Mouse (Mus musculus): ENCODE measurements around the gene Capza1. TPM values are rescaled to one million over a fixed set of nuclear protein-coding genes. Genes with fewer than 3 reads are reported as not detected.

Gene Capza1
- total and polyA plus RNA-seq, 3 experiments: 60.2 to 141 (median 135) TPM

GRCm38 (mm10) chr3:104854866-104855265 is 9.4 kb downstream of the Capza1 start (continued):
- TF ChIP-seq MXI1 (IDR thresholded peaks at IDR 0.05; ENCODE audit: low read depth, low read length) (peak; percentile 69), ZKSCAN1 (IDR thresholded peaks at IDR 0.05; ENCODE audit: low read depth, low read length) (no peak), TAL1 (IDR thresholded peaks at IDR 0.05; ENCODE audit: low read length) (peak; percentile 88), ELF1 (IDR thresholded peaks at IDR 0.05; ENCODE audit: low read depth, low read length) (no peak), USF1 (IDR thresholded peaks at IDR 0.05; ENCODE audit: low read depth, low read length) (no peak), RCOR1 (IDR thresholded peaks at IDR 0.05; ENCODE audit: low read depth, low read length) (peak; percentile 48; the same call in 1 of the 2 replicates), CHD1 (IDR thresholded peaks at IDR 0.05; ENCODE audit: low read depth, low read length) (no peak), BHLHE40 (IDR thresholded peaks at IDR 0.05; ENCODE audit: borderline replicate concordance, low read depth, low read length) (peak; percentile 94)

GRCm38 (mm10) chr3:104854465-104854864 is 9.8 kb downstream of the Capza1 start:
- Histone ChIP-seq H3K79me2 (ENCODE audit: control insufficient read depth, insufficient read depth, low read length, poor library complexity) (peaks cover 72% of the 10 kb centered on the region), H3K4me3 (ENCODE audit: control insufficient read depth in 1 of 2, insufficient read depth in 1 of 2, low read depth in 2 of 2, low read length in 2 of 2) (no peak overlapping the region), H3K27me3 (ENCODE audit: control insufficient read depth in 1 of 2, insufficient read depth in 2 of 2, low read length in 2 of 2) (no peaks in the 10 kb centered on the region), H3K9ac (ENCODE audit: control insufficient read depth, low read depth, low read length, poor library complexity, severe bottlenecking) (no peak overlapping the region), H3K9me3 (replicated peaks; ENCODE audit: insufficient read depth, low read length) (no peaks in the 10 kb centered on the region), H3K27ac (ENCODE audit: control insufficient read depth, low read depth, low read length) (0 out of 2 replicates have a peak overlapping the region, but pooled peaks have one; percentile 9), H3K36me3 (ENCODE audit: control insufficient read depth in 1 of 2, insufficient read depth in 2 of 2, low read length in 2 of 2) (peaks cover 22 to 61% of the 10 kb centered on the region in 2 experiments), H3K4me1 (ENCODE audit: control insufficient read depth in 1 of 2, insufficient read depth in 2 of 2, low read length in 2 of 2) (peaks cover 20 to 27% of the 10 kb centered on the region in 2 experiments)
- no peak for DNase-seq (ENCODE audit: low read depth, low spot score)
- TF ChIP-seq USF1 (IDR thresholded peaks at IDR 0.05; ENCODE audit: low read depth, low read length): no peak
- TF ChIP-seq MYC (IDR thresholded peaks at IDR 0.05; ENCODE audit: low read depth, low read length): no peak
- TF ChIP-seq ETS1 (IDR thresholded peaks at IDR 0.05; ENCODE audit: low read depth, low read length): no peak
- TF ChIP-seq RCOR1 (IDR thresholded peaks at IDR 0.05; ENCODE audit: low read depth, low read length): no peak
- no peak for TF ChIP-seq CHD2 (IDR thresholded peaks at IDR 0.05; ENCODE audit: low read length)
- no peak for TF ChIP-seq ELF1 (IDR thresholded peaks at IDR 0.05; ENCODE audit: low read depth, low read length)

GRCm38 (mm10) chr3:104846601-104847000 is 17.7 kb downstream of the Capza1 start:
- no peak for DNase-seq (ENCODE audit: low read depth, low spot score)
- H3K27me3 ChIP-seq (ENCODE audit: control insufficient read depth in 1 of 2, insufficient read depth in 2 of 2, low read length in 2 of 2): no peaks in the 10 kb centered on the region

GRCm38 (mm10) chr3:104841049-104841448 is 23.3 kb downstream of the Capza1 start:
- no peaks in the 10 kb centered on the region for H3K27me3 ChIP-seq (ENCODE audit: control insufficient read depth in 1 of 2, insufficient read depth in 2 of 2, low read length in 2 of 2)
- H3K27ac ChIP-seq (ENCODE audit: control insufficient read depth, low read depth, low read length): no peak overlapping the region
- H3K4me3 ChIP-seq (ENCODE audit: control insufficient read depth in 1 of 2, insufficient read depth in 1 of 2, low read depth in 2 of 2, low read length in 2 of 2): no peak overlapping the region
- no peaks in the 10 kb centered on the region for H3K9me3 ChIP-seq (replicated peaks; ENCODE audit: insufficient read depth, low read length)
- H3K36me3 ChIP-seq (ENCODE audit: control insufficient read depth in 1 of 2, insufficient read depth in 2 of 2, low read length in 2 of 2): peaks cover 0 to 37% of the 10 kb centered on the region in 2 experiments; a peak in 2 of 4 replicates
- H3K79me2 ChIP-seq (ENCODE audit: control insufficient read depth, insufficient read depth, low read length, poor library complexity): peaks cover 5% of the 10 kb centered on the region; the same call in 1 of the 2 replicates
- H3K9ac ChIP-seq (ENCODE audit: control insufficient read depth, low read depth, low read length, poor library complexity, severe bottlenecking): no peak overlapping the region
- H3K4me1 ChIP-seq (ENCODE audit: control insufficient read depth in 1 of 2, insufficient read depth in 2 of 2, low read length in 2 of 2): no peaks in the 10 kb centered on the region
- no peak for TF ChIP-seq CHD1 (IDR thresholded peaks at IDR 0.05; ENCODE audit: low read depth, low read length)
- no peak for TF ChIP-seq RAD21 (IDR thresholded peaks at IDR 0.05; ENCODE audit: low read depth, low read length)
- TF ChIP-seq POLR2A (IDR thresholded peaks at IDR 0.05; ENCODE audit: control insufficient read depth in 1 of 2, insufficient read depth in 1 of 2, low read depth in 1 of 2, low read length in 2 of 2, poor library complexity in 1 of 2): no peak
- TF ChIP-seq KAT2A (conservative IDR thresholded peaks at IDR 0.05; ENCODE audit: low read depth, low read length): no peak
- TF ChIP-seq MYB (IDR thresholded peaks at IDR 0.05; ENCODE audit: low read depth, low read length): no peak
- TF ChIP-seq POLR2AphosphoS2 (IDR thresholded peaks at IDR 0.05; ENCODE audit: low read length): no peak
- TF ChIP-seq TAL1 (IDR thresholded peaks at IDR 0.05; ENCODE audit: low read length): no peak
- no peak for TF ChIP-seq ETS1 (IDR thresholded peaks at IDR 0.05; ENCODE audit: low read depth, low read length)
- TF ChIP-seq MXI1 (IDR thresholded peaks at IDR 0.05; ENCODE audit: low read depth, low read length): no peak
- no peak for TF ChIP-seq MEF2A (IDR thresholded peaks at IDR 0.05; ENCODE audit: extremely low read depth, insufficient replicate concordance, low read depth, low read length, poor library complexity, severe bottlenecking)
- TF ChIP-seq SMC3 (IDR thresholded peaks at IDR 0.05; ENCODE audit: low read depth, low read length): no peak
- no peak for TF ChIP-seq TCF12 (IDR thresholded peaks at IDR 0.05; ENCODE audit: low read depth, low read length)
- no peak for TF ChIP-seq RCOR1 (IDR thresholded peaks at IDR 0.05; ENCODE audit: low read depth, low read length)
- TF ChIP-seq GABPA (IDR thresholded peaks at IDR 0.05; ENCODE audit: low read depth, low read length): no peak
- no peak for TF ChIP-seq NELFE (IDR thresholded peaks at IDR 0.05; ENCODE audit: low read depth, low read length)
- no peak for DNase-seq (ENCODE audit: low read depth, low spot score)

More at GRCm38 (mm10) chr3:104846601-104847000, 17.7 kb downstream of the Capza1 start:
- no peak for TF ChIP-seq CHD1 (IDR thresholded peaks at IDR 0.05; ENCODE audit: low read depth, low read length)
- Histone ChIP-seq H3K9me3 (replicated peaks; ENCODE audit: insufficient read depth, low read length) (no peaks in the 10 kb centered on the region), H3K4me3 (ENCODE audit: control insufficient read depth in 1 of 2, insufficient read depth in 1 of 2, low read depth in 2 of 2, low read length in 2 of 2) (no peak overlapping the region), H3K4me1 (ENCODE audit: control insufficient read depth in 1 of 2, insufficient read depth in 2 of 2, low read length in 2 of 2) (peaks cover 0 to 2% of the 10 kb centered on the region in 2 experiments; a peak in 1 of 4 replicates), H3K36me3 (ENCODE audit: control insufficient read depth in 1 of 2, insufficient read depth in 2 of 2, low read length in 2 of 2) (peaks cover 11 to 27% of the 10 kb centered on the region in 2 experiments), H3K27ac (ENCODE audit: control insufficient read depth, low read depth, low read length) (no peak overlapping the region), H3K79me2 (ENCODE audit: control insufficient read depth, insufficient read depth, low read length, poor library complexity) (peaks cover 41% of the 10 kb centered on the region), H3K9ac (ENCODE audit: control insufficient read depth, low read depth, low read length, poor library complexity, severe bottlenecking) (no peak overlapping the region)

Data from MEL (cell line).